Mouse (Mus musculus) olfactory bulb, adult 2 months (tissue): Measurements from ENCODE around the gene Plcg1.

Experiments
- CTCF ChIP-seq: fragments of 200-500 bp; IDR thresholded peaks from 2 replicates; pipeline ENCODE4 v1.5.1; 2012; ENCODE audit warnings: low read depth, mild to moderate bottlenecking, low read length, moderate library complexity; ENCODE audit not compliant: insufficient read depth
- POLR2A ChIP-seq: fragments of 200-500 bp; IDR thresholded peaks from 2 replicates; pipeline ENCODE4 v1.6.1; 2012; ENCODE audit warnings: mild to moderate bottlenecking, low read depth, low read length, moderate library complexity; ENCODE audit not compliant: insufficient read depth

- TF ChIP-seq CTCF, result no peak
- TF ChIP-seq POLR2A, result no peak
Measured at GRCm38 (mm10) chr2:160725877-160726864, 4.9 kb upstream of the Plcg1 start.
